Comparison of ENCODE assay signal across 27 mouse cellular contexts in genomic region chr10:92665287-92665686, GRCm38 (mm10). TPM values are rescaled to one million over a fixed set of nuclear protein-coding genes. Genes with fewer than 3 reads are reported as not detected.
DNase-seq lines count a peak whose midpoint lies in the region; ATAC-seq and TF ChIP-seq lines count a peak whose summit lies in the region.
"Had no signal": no experiment of that assay in that cellular context is flagged by ENCODE, and none has a peak within 500 bp of the region (broad histone marks: within the 10 kb centered on the region; RNA-seq: fewer than 3 reads in every experiment).

No protein-coding gene starts in this region.

- H3K4me3 ChIP-seq in CH12.LX (replicated peaks in 1 of 3; ENCODE audit: low read depth in 2 of 3, low read length in 2 of 3, poor library complexity in 1 of 3) = no peak overlapping the region
- H3K4me3 ChIP-seq: embryonic facial prominence, embryonic 12.5 days; embryonic facial prominence, embryonic 15.5 days; gastrocnemius, adult 2 months; heart, adult 2 months; hindbrain, embryonic 10.5 days; hindbrain, embryonic 13.5 days; intestine, embryonic 15.5 days had no signal

- peaks cover 4% of the 10 kb centered on the region in 2 experiments; a peak in 2 of 4 replicates for H3K4me1 ChIP-seq in CH12.LX (ENCODE audit: control insufficient read depth in 1 of 2, insufficient read depth in 2 of 2)
- H3K4me1 ChIP-seq: embryonic facial prominence, embryonic 12.5 days; embryonic facial prominence, embryonic 15.5 days; hindbrain, embryonic 10.5 days; hindbrain, embryonic 13.5 days; intestine, embryonic 15.5 days had no signal

- no peaks in the 10 kb centered on the region for H3K27me3 ChIP-seq in CH12.LX (replicated peaks)
- H3K27me3 ChIP-seq: embryonic facial prominence, embryonic 12.5 days; embryonic facial prominence, embryonic 15.5 days; hindbrain, embryonic 13.5 days; intestine, embryonic 15.5 days had no signal

- DNase-seq in CH12.LX (ENCODE audit: extremely low read depth) = peak; percentile 18
- peak; percentile 6 for DNase-seq in c-Kit-positive CD71-negative TER-119-negative erythroid progenitor cells, embryonic 14.5 days (ENCODE audit: low read depth)
- no peak for DNase-seq in cerebellum, adult 9-11 months
- DNase-seq in spleen, postnatal 36 days (ENCODE audit: low spot score in 2 of 2) = no peak
- DNase-seq: adrenal gland, adult 8-10 months; adrenal gland, postnatal 25 days; cerebellum, adult 18-20 months; cerebellum, postnatal 10 days; cerebellum, postnatal 36 days; forebrain, postnatal 0 days; gastrocnemius, adult 2 months; gastrocnemius, postnatal 25 days; heart, adult 2 months; kidney, adult 11 months; kidney, adult 8-10 months had no signal

- dilution Hi-C loops in CH12.LX (cut with MboI; ENCODE audit: extremely low pct_ligation_motif_present, extremely low pct_unique_long_range_greater_than_20kb, low sequenced_read_pairs) = no loop called here

- no peak overlapping the region for H3K4me2 ChIP-seq in CH12.LX (ENCODE audit: insufficient read depth, low read depth, poor library complexity, severe bottlenecking)
- H3K4me2 ChIP-seq: embryonic facial prominence, embryonic 12.5 days; embryonic facial prominence, embryonic 15.5 days; heart, embryonic 11.5 days; hindbrain, embryonic 13.5 days; intestine, embryonic 15.5 days had no signal

- no peak for TF ChIP-seq CTCF in CH12.LX (conservative IDR thresholded peaks at IDR 0.05 in 1 of 2, IDR thresholded peaks at IDR 0.05 in 1 of 2; ENCODE audit: low read depth in 2 of 2, low read length in 2 of 2)

- in situ Hi-C loops in CH12.LX (cut with MboI; ENCODE audit: low pct_ligation_motif_present, low pct_unique_long_range_greater_than_20kb, low sequenced_read_pairs) = loop anchor here (25.0 kb wide), 1 partner anchor 1378 kb away; no protein-coding TSS in a partner anchor

- H3K79me2 ChIP-seq in CH12.LX (replicated peaks; ENCODE audit: control insufficient read depth, extremely low read depth, insufficient read depth, poor library complexity, severe bottlenecking) = no peaks in the 10 kb centered on the region

- TF ChIP-seq RAD21 in CH12.LX (IDR thresholded peaks at IDR 0.05; ENCODE audit: low read depth, low read length) = no peak

- no peak overlapping the region for H3K27ac ChIP-seq in CH12.LX (ENCODE audit: insufficient read depth, low read depth)
- H3K27ac ChIP-seq: embryonic facial prominence, embryonic 12.5 days; embryonic facial prominence, embryonic 15.5 days; gastrocnemius, adult 2 months; heart, adult 2 months; hindbrain, embryonic 10.5 days; hindbrain, embryonic 13.5 days; intestine, embryonic 15.5 days had no signal

- ATAC-seq in hematopoietic stem cell, adult 5-6 weeks (replicated peaks in 1 of 2; ENCODE audit: insufficient read depth in 1 of 2, low FRiP score in 2 of 2, low TSS enrichment in 1 of 2, low read depth in 1 of 2, poor library complexity in 2 of 2, severe bottlenecking in 2 of 2) = peak; percentile 56 to 80
- ATAC-seq in CD4-positive, CD25-positive, alpha-beta regulatory T cell, adult 4 months = no peak
- ATAC-seq: activated CD4-positive, CD25-positive, alpha-beta regulatory T cell, adult 4 months; forebrain, embryonic 14.5 days; forebrain, postnatal 0 days; hindbrain, embryonic 16.5 days; intestine, embryonic 15.5 days had no signal

- TF ChIP-seq POLR2A in CH12.LX (IDR thresholded peaks at IDR 0.05; ENCODE audit: low read depth, low read length) = no peak

- no peaks in the 10 kb centered on the region for H3K36me3 ChIP-seq in CH12.LX (replicated peaks in 1 of 2; ENCODE audit: control insufficient read depth in 1 of 2, insufficient read depth in 1 of 2, low read length in 1 of 2)
- H3K36me3 ChIP-seq: embryonic facial prominence, embryonic 12.5 days; embryonic facial prominence, embryonic 15.5 days; G1E; hindbrain, embryonic 10.5 days; hindbrain, embryonic 13.5 days; intestine, embryonic 15.5 days had no signal

- H3K9me3 ChIP-seq in CH12.LX (replicated peaks; ENCODE audit: low read length) = no peaks in the 10 kb centered on the region
- H3K9me3 ChIP-seq: embryonic facial prominence, embryonic 12.5 days; embryonic facial prominence, embryonic 15.5 days; G1E; hindbrain, embryonic 10.5 days; hindbrain, embryonic 13.5 days; intestine, embryonic 15.5 days had no signal

- no peak for TF ChIP-seq EP300 in CH12.LX (IDR thresholded peaks at IDR 0.05; ENCODE audit: low read length)

- H3K9ac ChIP-seq in CH12.LX (ENCODE audit: insufficient read depth, low read depth) = no peak overlapping the region
- H3K9ac ChIP-seq: embryonic facial prominence, embryonic 12.5 days; embryonic facial prominence, embryonic 15.5 days; forebrain, postnatal 0 days; hindbrain, embryonic 13.5 days; intestine, embryonic 15.5 days had no signal

TF ChIP-seq in CH12.LX, 34 proteins besides CTCF, POLR2A, EP300 and RAD21:
- TF ChIP-seq POLR2AphosphoS2 (IDR thresholded peaks at IDR 0.05; ENCODE audit: low read depth, low read length) (no peak), ZMIZ1 (IDR thresholded peaks at IDR 0.05; ENCODE audit: low read depth, low read length) (no peak), IRF4 (IDR thresholded peaks at IDR 0.05; ENCODE audit: low read depth, low read length) (no peak), ETS1 (conservative IDR thresholded peaks at IDR 0.05; ENCODE audit: low read depth, low read length) (no peak), RCOR1 (conservative IDR thresholded peaks at IDR 0.05; ENCODE audit: low read depth, low read length) (no peak), UBTF (IDR thresholded peaks at IDR 0.05; ENCODE audit: low read depth, low read length) (no peak), MAZ (IDR thresholded peaks at IDR 0.05; ENCODE audit: low read depth, low read length) (no peak), MXI1 (IDR thresholded peaks at IDR 0.05; ENCODE audit: low read depth, low read length) (no peak)

RNA-seq across cellular contexts. Expression of gene Nedd1, which starts 56.9 kb away (rescaled TPM):
- total RNA-seq in CH12.LX (2012; rRNA removed) (20.7 and 21.8 TPM in 2 replicates), CH12.LX (2014; rRNA removed) (34.7 and 38.6 TPM in 2 replicates)
- polyA plus RNA-seq in CH12.LX (2012; ENCODE audit: insufficient read length, low read depth) = 17.8 and 19.0 TPM in 2 replicates
- total RNA-seq in hematopoietic stem cell, adult 5-6 weeks (2017) = 33.3 and 33.8 TPM in 2 replicates
- 10 to 100 TPM; 30.2 to 41.2 TPM for polyA plus RNA-seq in CD4-positive, CD25-positive, alpha-beta regulatory T cell, adult 4 months (2017; shearing (Covaris generic))

Comparison
In these comparisons a context has a peak if more than half of its experiments do, and no peak if none do; other contexts are left out.
1. DNase-seq: peak in CH12.LX (single experiment) and c-Kit-positive CD71-negative TER-119-negative erythroid progenitor cells, embryonic 14.5 days (single experiment); none in cerebellum, adult 9-11 months (single experiment) and spleen, postnatal 36 days (0 of 2).